Mouse (Mus musculus): ENCODE measurements around the gene Fbxo46.
A peak's percentile ranks its signal among the peaks of the same experiment; 100 is the strongest.

DNA sequence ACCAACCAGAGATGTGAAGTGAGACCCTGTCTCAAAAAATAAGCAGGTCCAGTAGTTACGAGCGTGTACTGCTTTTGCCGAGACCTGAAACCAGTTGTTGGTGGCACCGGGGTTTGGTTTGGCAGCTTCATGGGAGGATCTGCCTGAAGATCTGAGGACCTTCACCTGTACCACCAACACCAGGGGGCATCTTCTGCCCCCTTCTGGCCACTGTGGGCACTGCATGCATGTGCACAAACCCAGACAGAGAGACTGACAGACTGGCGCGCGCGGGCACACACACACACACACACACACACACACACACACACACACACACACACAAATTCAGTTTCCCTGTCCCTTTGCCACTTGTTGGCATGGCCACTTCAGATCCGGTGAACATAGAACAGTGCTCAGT, 46.2 kb upstream of the Fbxo46 start:
- TF ChIP-seq ZNF384 (IDR thresholded peaks at IDR 0.05; ENCODE audit: low read depth, low read length) (no peak), CTCF (conservative IDR thresholded peaks at IDR 0.05 in 1 of 2, IDR thresholded peaks at IDR 0.05 in 1 of 2; ENCODE audit: low read depth in 2 of 2, low read length in 2 of 2) (peak; percentile 36 to 61; a peak in 3 of 4 replicates)

Measured in CH12.LX (cell line).